Mouse (Mus musculus) heart, adult 18-20 months (tissue): ENCODE measurements around the gene Rps9. TPM values are rescaled to one million over a fixed set of nuclear protein-coding genes. Genes with fewer than 3 reads are reported as not detected.
"Not testable (repeated sequence)": the region's sequence is repeated elsewhere in the genome, so short reads cannot be mapped to it uniquely, and the experiment has no call there.

ENCODE experiments used
- DNase-seq, 2 experiments: peaks; one replicate each; pipeline ENCODE4 v3.0.0; 2021 to 2022; ENCODE audit warnings: mixed read lengths in 1 of 2
- microRNA-seq, 2 experiments: library from miRNA; unstranded; fragments of <30 nt; microRNA quantifications; one replicate each; pipeline ENCODE4 v1.2.0; 2022
- total RNA-seq, 2 experiments: library from RNA; stranded (reverse); gene quantifications; 2 replicates each; pipeline ENCODE4 v1.2.3; 2021

The Rps9 gene
- total RNA-seq, 2 experiments from 2014 or later = 640 to 688 TPM

GRCm38 (mm10) chr7:3694949-3695305, 8.9 kb upstream of the Rps9 start:
- peak in 1 of 2 experiments; percentile 22 for DNase-seq

DNA sequence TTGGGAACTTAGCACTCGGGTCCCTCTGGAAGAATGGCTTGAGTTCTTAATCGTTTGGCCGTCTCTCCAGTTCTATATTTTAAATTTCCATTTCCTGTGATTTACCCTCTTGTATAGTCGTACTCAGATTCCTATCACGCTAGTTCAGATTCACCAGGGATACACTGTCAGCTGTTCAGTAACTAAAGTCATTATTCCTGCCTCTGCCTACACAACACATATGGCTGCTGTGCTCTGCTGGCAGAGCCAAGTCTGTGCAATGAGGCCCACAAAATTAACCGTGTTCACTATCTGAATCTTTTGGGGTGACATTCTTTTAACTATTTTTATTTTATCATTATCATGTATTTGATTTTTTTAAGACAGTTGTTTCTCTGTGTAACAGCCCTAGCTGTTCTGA, 5.3 kb upstream of the Rps9 start:
- DNase-seq = no peak

DNA sequence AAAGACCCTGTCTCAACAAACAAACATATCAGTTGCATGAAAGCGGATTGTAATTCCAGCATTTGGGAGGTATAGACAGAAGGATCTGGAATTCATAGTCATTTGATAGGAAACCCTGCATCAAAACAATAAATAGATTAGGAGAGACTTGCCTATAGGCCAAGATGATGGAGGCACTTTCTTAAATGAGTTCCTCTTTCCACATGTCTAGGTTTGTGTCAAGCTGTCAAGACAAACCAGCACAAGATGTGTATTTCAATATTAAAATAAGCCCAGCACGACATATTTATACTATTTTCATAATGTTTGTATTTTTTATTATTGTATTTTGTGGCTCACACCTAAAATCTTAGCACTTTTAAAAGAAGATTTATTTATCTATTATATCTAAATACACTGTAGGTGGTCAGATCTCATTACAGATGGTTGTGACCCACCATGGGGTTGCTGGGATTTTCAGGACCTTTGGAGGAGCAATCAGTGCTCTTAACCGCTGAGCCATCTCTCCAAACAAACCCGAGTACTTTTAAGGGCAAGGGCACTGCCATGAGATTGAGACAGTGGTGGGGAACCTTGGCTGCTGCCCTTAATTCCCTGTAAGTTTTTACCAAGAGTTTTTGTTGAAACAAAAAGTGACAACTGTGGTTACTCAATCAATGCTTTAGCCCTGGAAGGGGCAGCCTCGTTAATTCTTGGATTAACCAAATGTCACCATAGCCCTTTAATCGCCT, 480 bp upstream of the Rps9 start:
- no peak for DNase-seq

- no peak for DNase-seq
Measured at GRCm38 (mm10) chr7:3704475-3704874, 682 bp downstream of the Rps9 start.

DNA sequence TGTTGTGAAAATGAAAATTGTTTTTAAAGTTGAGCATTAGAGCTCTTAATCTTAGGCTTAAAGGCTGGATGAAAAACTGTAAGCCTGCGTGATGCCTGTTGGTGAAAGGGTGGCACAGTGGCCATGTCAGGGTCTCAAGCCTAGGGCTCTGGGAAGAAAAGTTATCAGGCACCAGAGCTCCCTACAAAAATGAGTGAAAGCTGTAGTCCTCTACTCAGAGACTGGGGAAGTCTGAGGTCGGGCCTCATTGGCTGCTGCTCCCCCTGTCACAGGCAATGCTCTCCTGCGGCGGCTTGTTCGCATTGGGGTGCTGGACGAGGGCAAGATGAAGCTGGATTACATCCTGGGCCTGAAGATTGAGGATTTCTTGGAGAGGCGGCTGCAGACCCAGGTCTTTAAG, 1.7 kb downstream of the Rps9 start:
- DNase-seq = not testable (repeated sequence)

DNA sequence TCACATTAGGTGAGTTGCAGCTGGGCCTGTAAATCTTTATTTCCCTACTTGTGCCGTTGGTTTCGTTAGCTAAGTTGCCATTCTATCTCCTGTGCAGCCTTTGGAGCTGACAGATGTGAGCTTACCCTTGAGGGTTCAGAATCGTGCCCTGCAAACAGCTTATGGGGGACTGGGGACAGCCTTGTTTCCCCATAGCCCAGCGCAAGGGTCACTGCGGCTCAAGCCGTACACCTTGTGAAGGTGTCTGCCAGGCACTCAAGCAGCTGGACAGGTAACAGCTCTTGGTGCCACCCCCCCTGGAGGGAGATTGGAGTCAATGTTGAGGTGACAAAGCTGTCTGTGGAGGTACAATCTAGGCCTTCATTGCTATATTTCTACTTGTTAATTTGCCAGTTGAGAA, 2.1 kb downstream of the Rps9 start:
- no peak for DNase-seq

- DNase-seq = peak; percentile 28 to 33
Measured at GRCm38 (mm10) chr7:3706343-3706934, 2.6 kb downstream of the Rps9 start.

GRCm38 (mm10) chr7:3707027-3707426, 3.2 kb downstream of the Rps9 start:
- DNase-seq = peak; percentile 19 to 66

DNA sequence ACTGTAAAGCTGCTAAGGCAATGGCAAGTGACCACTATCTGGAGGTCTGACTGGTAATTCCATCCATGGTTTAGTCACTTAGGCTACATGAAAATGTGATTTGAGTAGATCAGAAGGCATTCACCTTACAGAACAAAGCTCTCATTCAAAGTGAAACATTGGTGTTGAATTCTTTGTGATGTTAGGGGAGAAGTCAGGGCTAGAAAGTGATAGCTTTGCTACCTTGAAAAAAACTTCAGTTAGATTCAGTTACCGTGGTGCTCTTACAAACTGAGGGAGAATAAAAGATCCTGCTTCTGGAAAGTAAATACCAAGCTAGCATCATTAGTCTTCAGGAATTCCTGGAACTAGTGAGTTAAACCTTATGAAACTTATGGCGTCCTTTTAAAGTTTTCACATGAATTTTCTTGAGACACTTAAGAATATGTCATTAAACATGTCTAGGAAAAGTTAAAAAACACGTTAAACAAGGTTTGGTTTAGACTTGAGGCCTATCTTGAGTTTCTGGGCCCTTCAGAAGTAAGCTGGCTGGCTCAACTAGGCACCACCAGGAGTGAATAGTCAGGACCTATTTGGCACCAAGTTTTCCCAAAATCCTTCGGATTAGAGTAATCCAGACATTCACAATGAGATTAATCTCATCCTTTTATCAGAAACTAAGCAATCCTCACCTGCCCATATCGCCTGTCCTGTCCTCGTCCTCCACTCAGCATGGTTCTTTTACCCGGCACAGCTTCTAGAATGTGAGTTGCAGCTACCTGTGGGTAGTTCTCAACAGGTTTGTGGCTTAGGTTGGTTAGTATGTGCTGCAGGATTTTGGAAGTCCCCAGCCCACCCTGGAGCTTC, 4.0 kb downstream of the Rps9 start:
- no peak for DNase-seq

GRCm38 (mm10) chr7:3708447-3708980, 4.7 kb downstream of the Rps9 start:
- DNase-seq = not testable (repeated sequence)

DNA sequence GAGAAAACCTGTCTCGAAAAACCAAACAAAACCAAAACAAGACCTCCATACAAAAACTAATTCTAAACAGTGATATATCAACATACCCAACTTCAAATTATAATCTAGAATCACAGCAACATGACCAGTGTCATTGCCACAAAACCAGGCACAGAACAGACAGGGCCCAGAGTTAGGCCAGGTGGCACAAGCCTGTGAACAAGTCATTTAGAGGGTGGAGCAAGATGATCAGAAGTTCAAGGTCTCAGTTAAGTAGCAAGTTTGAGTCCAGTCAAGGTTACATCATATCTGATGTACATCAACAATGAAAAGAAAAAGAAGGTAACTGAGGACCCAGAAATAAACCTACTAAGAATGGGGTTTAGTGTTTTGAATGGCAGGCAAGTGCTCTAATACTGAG, 5.2 kb downstream of the Rps9 start:
- DNase-seq = no peak

DNA sequence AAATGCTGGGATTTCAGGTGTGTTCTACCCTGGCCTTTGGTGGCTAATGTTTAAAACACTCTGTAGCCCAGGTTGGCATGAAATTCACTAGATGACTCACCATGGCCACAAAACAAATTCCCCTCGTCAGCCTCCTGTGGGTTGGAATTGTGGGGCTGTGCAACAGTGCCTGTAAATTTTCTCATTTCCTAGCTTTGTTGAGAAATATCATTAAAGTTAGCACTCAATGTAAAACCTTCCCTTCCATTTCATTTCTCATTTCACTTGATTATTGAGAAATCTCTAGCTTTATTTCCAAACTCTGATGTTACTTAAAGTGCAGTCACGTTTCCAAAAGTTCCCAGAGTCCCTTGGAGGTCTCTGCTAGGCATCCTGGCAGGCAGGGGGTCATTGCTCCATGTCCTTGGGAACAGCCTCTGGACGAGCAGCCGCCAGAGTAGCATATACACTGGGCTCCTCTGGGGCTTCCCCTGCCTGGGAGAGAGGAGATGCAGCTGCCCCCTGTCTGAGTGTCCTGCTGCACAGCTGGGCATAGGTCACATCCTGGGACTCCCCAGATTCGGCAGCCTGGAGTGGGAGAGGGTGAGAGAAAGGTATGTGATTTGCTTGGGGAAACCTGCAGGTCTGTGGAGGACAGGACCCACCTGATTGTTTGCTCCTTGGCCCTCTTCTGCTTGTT, 8.6 kb downstream of the Rps9 start:
- DNase-seq = no peak

GRCm38 (mm10) chr7:3715249-3715648, 11.5 kb downstream of the Rps9 start:
- no peak for DNase-seq

DNA sequence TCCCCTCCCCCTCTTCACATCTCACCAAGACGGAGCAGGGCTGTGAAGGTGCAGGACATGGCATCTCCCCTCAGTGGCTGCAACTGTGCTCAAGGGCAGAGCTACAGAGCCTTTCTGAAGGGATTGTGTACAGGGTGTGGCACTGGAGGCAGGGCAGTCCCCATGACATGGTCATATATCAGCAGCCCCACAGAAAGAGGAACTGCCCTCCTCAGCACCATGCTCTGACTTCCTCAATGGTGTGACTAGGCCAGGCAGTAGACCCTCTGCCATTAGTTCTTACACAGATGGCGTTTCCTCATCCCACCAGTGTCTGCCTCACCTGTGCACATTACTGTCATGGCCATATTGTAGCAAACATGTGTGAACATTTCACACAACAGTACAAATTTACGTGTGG, 16.5 kb downstream of the Rps9 start, which contains the start of gene Pirb:
Gene Pirb (minus strand): TSS at position 124 of the 400 bp plus-strand sequence.
- not testable (repeated sequence) for DNase-seq

DNA sequence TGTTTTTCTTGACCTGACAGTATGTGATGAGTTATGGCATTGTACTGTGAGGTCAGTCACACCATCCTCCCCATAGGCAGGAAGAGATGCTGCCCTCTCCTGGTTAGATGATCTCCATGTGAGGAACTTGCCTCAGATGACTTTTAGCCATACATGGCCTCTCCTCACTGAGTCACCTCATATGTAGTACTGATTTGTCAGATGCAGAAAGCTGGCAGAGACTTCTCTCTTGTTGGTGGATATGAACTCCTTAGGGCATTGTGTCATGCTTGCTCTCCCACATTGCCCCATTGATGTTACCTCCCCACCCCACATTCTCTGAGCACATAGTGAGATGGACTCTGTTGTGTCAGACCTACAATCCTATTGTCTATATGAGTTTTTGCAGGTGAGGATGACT, 21.7 kb downstream of the Rps9 start:
- DNase-seq = not testable (repeated sequence)

DNA sequence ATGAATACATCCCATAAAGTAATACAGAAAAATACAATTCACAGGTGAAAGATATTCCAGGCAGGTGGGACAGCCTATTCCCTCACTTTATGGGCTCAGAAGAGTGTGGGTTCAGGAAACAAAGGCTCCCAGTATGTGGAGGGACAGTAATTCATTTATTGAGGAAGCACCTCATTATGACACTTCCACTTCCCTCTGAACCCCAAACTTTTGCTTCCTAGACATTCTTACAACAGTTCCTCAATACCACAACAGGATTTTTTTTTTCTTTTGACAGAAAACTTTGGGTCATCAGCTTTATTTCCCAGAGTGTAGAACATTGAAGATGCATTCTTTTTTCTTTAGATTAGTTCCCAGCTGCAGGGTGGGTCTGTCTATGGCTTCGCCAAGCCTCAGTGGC, 28.9 kb downstream of the Rps9 start:
- not testable (repeated sequence) for DNase-seq

Small RNA genes lying within 50 kb of the gene (microRNA-seq; reads per million reads assigned to microRNA genes)
- 3.2 to 4.2 reads per million in 2 experiments for gene Mir3572

Other genes with a start within 250 kb of the Rps9 start
- gene Tarm1, start 201.4 kb upstream of the Rps9 start, total RNA-seq = not detected
- not detected for gene Oscar, start 87.8 kb upstream of the Rps9 start, total RNA-seq
- gene Ndufa3, start 86.6 kb upstream of the Rps9 start, total RNA-seq = 1,000 to 10,000 TPM; 1,902 to 1,920 TPM
- gene Tfpt, start 74.1 kb upstream of the Rps9 start, total RNA-seq = 10 to 100 TPM; 18.2 to 18.9 TPM
- gene Prpf31, start 74.0 kb upstream of the Rps9 start, total RNA-seq = 10 to 100 TPM; 22.4 to 26.0 TPM
- 10 to 100 TPM; 17.8 to 23.0 TPM for gene Cnot3, start 58.7 kb upstream of the Rps9 start, total RNA-seq
- 10 to 100 TPM; 12.6 to 12.7 TPM for gene Leng1, start 38.2 kb upstream of the Rps9 start, total RNA-seq
- gene Tmc4, start 26.4 kb upstream of the Rps9 start, total RNA-seq = 1 to 10 TPM; 1.1 to 1.4 TPM
- 10 to 100 TPM; 68.7 to 70.3 TPM for gene Tsen34, start 11.1 kb upstream of the Rps9 start, total RNA-seq
- 10 to 100 TPM; 19.8 to 21.5 TPM for gene Mboat7, start 10.5 kb upstream of the Rps9 start, total RNA-seq
- gene Pirb, start 16.4 kb downstream of the Rps9 start, total RNA-seq = 1 to 10 TPM; 1.5 to 2.0 TPM
- under 1 TPM; 0.22 to 0.26 TPM for gene Gm15448, start 121.7 kb downstream of the Rps9 start, total RNA-seq
- under 1 TPM; 0.26 to 0.57 TPM for gene Pira2, start 141.1 kb downstream of the Rps9 start, total RNA-seq
- gene Gm14548, start 194.1 kb downstream of the Rps9 start, total RNA-seq = not detected
- gene Lilra6, start 211.5 kb downstream of the Rps9 start, total RNA-seq = under 1 TPM; 0.30 to 0.33 TPM